Mouse (Mus musculus) ES-Bruce4 (cell line): ENCODE measurements around the gene Pnpla2. TPM values are rescaled to one million over a fixed set of nuclear protein-coding genes. Genes with fewer than 3 reads are reported as not detected.

Source experiments
- H3K27ac ChIP-seq: 2 replicates; pipeline ENCODE4 v1.5.1; 2012; ENCODE audit warnings: low read length, inconsistent platforms; ENCODE audit not compliant: insufficient read depth
- H3K27me3 ChIP-seq: 2 replicates; pipeline ENCODE4 v1.6.1; 2012; ENCODE audit warnings: mild to moderate bottlenecking, low read length, inconsistent platforms; ENCODE audit not compliant: control insufficient read depth, poor library complexity, insufficient read depth, severe bottlenecking
- H3K36me3 ChIP-seq: 2 replicates; pipeline ENCODE4 v1.6.1; 2012; ENCODE audit warnings: inconsistent platforms, mild to moderate bottlenecking, low read length, moderate library complexity; ENCODE audit not compliant: control insufficient read depth, poor library complexity, insufficient read depth, severe bottlenecking
- H3K4me1 ChIP-seq: one replicate; pipeline ENCODE4 v1.8.1; 2011; ENCODE audit warnings: low read length; ENCODE audit not compliant: control insufficient read depth, insufficient read depth
- H3K4me3 ChIP-seq: 2 replicates; pipeline ENCODE4 v1.5.1; 2011; ENCODE audit warnings: low read depth, mild to moderate bottlenecking, low read length
- H3K9ac ChIP-seq: 2 replicates; pipeline ENCODE4 v1.6.1; 2012; ENCODE audit warnings: low read depth, mild to moderate bottlenecking, inconsistent platforms; ENCODE audit not compliant: poor library complexity, severe bottlenecking
- H3K9me3 ChIP-seq: replicated peaks from 2 replicates; pipeline ENCODE4 v1.6.1; 2012; ENCODE audit warnings: mild to moderate bottlenecking, low read length, inconsistent platforms; ENCODE audit not compliant: control insufficient read depth, poor library complexity, insufficient read depth, severe bottlenecking
- CTCF ChIP-seq: IDR thresholded peaks from one replicate; pipeline ENCODE4 v1.8.1; 2011; ENCODE audit warnings: low read depth, low read length
- EP300 ChIP-seq: IDR thresholded peaks from 2 replicates; pipeline ENCODE4 v1.6.1; 2011; ENCODE audit warnings: low read depth, low read length; ENCODE audit not compliant: insufficient read depth
- POLR2A ChIP-seq: IDR thresholded peaks from one replicate; pipeline ENCODE4 v1.8.1; 2011; ENCODE audit warnings: low read length; ENCODE audit not compliant: insufficient read depth
- polyA plus RNA-seq: library from polyadenylated mRNA; stranded (reverse); fragments of >200 nt; gene quantifications from 2 replicates; pipeline ENCODE4 v1.2.4, GENCODE M21; 2011; ENCODE audit warnings: low read depth; ENCODE audit not compliant: missing spikeins, insufficient read depth, insufficient read length

The Pnpla2 gene
- polyA plus RNA-seq, 1 experiment: 33.3 TPM

DNA sequence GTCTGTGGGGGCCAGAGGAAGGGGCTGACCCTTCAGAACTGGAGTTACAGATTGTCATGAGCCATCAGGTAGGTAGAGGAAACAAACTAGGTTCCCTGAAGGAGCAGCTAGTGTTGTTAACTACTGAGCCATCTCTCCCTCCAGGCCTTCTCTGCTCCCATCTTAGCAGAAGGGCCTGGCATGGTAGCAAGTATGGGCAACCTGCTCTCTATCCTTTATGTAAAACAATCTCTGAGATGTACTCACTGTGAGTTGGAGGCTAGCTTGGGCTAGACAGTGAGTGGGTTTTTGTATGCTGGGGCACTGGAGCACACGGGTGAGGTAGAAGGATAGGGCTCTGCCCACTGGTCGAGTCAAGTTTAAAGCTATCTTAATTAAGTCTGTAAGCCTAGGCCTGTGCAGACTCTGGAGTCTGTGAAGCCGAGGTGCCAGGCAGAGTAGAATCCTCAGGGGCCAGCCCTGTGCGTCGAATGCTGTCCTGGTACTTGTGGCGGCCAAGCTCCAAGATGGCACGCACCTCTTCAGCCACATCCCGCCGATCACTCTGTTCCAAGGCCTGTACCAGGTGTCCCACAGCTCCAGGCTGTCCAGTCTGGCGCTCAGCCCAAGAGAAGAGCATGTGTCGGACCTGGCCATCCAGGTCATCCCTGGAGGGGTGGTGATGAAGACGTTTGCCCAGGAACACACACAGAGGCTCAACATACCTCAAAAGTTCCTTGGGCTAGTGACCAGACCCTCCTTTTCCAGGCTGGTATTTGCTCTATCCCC is 16.6 kb upstream of the Pnpla2 start:
- Histone ChIP-seq H3K9me3 (no peaks in the 10 kb centered on the region), H3K9ac (no peak overlapping the region), H3K4me1 (peaks cover 2% of the 10 kb centered on the region), H3K27ac (no peak overlapping the region), H3K36me3 (peaks cover 36% of the 10 kb centered on the region), H3K4me3 (no peak overlapping the region), H3K27me3 (no peaks in the 10 kb centered on the region)
- TF ChIP-seq EP300: no peak
- TF ChIP-seq CTCF: no peak
- TF ChIP-seq POLR2A: no peak

- peaks cover 36% of the 10 kb centered on the region for H3K36me3 ChIP-seq
- H3K9ac ChIP-seq: no peak overlapping the region
- TF ChIP-seq EP300 (no peak), CTCF (no peak), POLR2A (no peak)
- no peak overlapping the region for H3K4me3 ChIP-seq
- H3K27ac ChIP-seq: no peak overlapping the region
- H3K27me3 ChIP-seq: no peaks in the 10 kb centered on the region
- peaks cover 2% of the 10 kb centered on the region for H3K4me1 ChIP-seq
- H3K9me3 ChIP-seq: no peaks in the 10 kb centered on the region
These were observed 15.8 kb upstream of the Pnpla2 start for GRCm38 (mm10) chr7:141439140-141439679.

- no peak for TF ChIP-seq EP300
- no peak for TF ChIP-seq POLR2A
- TF ChIP-seq CTCF: no peak
These were observed 15.2 kb upstream of the Pnpla2 start for GRCm38 (mm10) chr7:141439811-141440210.

GRCm38 (mm10) chr7:141440613-141441012 is 14.4 kb upstream of the Pnpla2 start:
- peaks cover 2% of the 10 kb centered on the region for H3K4me1 ChIP-seq
- no peak overlapping the region for H3K4me3 ChIP-seq
- peaks cover 36% of the 10 kb centered on the region for H3K36me3 ChIP-seq
- H3K9ac ChIP-seq: no peak overlapping the region
- no peaks in the 10 kb centered on the region for H3K27me3 ChIP-seq
- no peak overlapping the region for H3K27ac ChIP-seq
- no peaks in the 10 kb centered on the region for H3K9me3 ChIP-seq
- TF ChIP-seq CTCF (peak; percentile 79), POLR2A (no peak)

More at GRCm38 (mm10) chr7:141439811-141440210, 15.2 kb upstream of the Pnpla2 start:
- no peak overlapping the region for H3K27ac ChIP-seq
- H3K4me3 ChIP-seq: no peak overlapping the region
- H3K9me3 ChIP-seq: no peaks in the 10 kb centered on the region
- no peaks in the 10 kb centered on the region for H3K27me3 ChIP-seq
- peaks cover 36% of the 10 kb centered on the region for H3K36me3 ChIP-seq
- peaks cover 2% of the 10 kb centered on the region for H3K4me1 ChIP-seq
- H3K9ac ChIP-seq: no peak overlapping the region

DNA sequence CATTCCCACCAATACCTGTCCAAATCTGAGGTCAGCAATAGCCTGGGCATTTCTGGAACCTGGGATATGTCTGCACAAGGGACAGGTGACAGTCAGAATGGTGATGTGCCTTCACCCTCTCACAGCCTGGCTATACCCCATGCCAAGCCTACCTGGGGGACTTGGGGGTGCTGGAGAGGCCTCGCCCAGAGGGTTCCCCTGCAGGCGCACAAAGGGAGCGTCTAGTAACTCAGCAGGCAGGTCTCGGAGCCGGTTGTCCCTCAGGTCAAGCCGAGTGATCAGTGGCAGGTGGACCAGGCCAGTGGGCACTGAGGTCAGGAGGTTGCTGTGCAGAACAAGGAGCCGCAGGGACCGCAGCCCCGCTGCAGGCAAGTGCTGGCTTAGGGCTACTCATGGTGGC is 13.5 kb upstream of the Pnpla2 start:
- Histone ChIP-seq H3K27ac (no peak overlapping the region), H3K4me3 (no peak overlapping the region), H3K27me3 (no peaks in the 10 kb centered on the region), H3K9ac (no peak overlapping the region), H3K4me1 (no peaks in the 10 kb centered on the region), H3K9me3 (no peaks in the 10 kb centered on the region), H3K36me3 (peaks cover 36% of the 10 kb centered on the region)
- TF ChIP-seq POLR2A (no peak), CTCF (no peak), EP300 (no peak)

GRCm38 (mm10) chr7:141442199-141442598 is 12.8 kb upstream of the Pnpla2 start:
- TF ChIP-seq EP300: no peak
- TF ChIP-seq CTCF: no peak
- TF ChIP-seq POLR2A: no peak
- Histone ChIP-seq H3K36me3 (peaks cover 36% of the 10 kb centered on the region), H3K4me1 (no peaks in the 10 kb centered on the region), H3K27me3 (no peaks in the 10 kb centered on the region), H3K9me3 (no peaks in the 10 kb centered on the region), H3K27ac (no peak overlapping the region), H3K4me3 (peak overlapping the region; percentile 93), H3K9ac (peak overlapping the region; percentile 90)
